Mouse (Mus musculus) forebrain, embryonic 14.5 days (tissue): Measurements from ENCODE around the gene Paf1. TPM values are rescaled to one million over a fixed set of nuclear protein-coding genes. Genes with fewer than 3 reads are reported as not detected.

Source experiments
- ATAC-seq: fragments of 200-750 bp; cut with Nextera tagmentation; 2 replicates; pipeline ENCODE4 v1.8.0; 2017; ENCODE audit warnings: mild to moderate bottlenecking, moderate library complexity
- DNase-seq: peaks from one replicate; pipeline ENCODE4 v3.0.0-alpha.2; 2015; ENCODE audit warnings: low spot score
- H3K27ac ChIP-seq: fragments of 300-500 bp; sonication (generic); 2 replicates; pipeline ENCODE4 v1.5.1; 2014; ENCODE audit warnings: low read depth, mild to moderate bottlenecking, control low read depth, low read length, moderate library complexity
- H3K27me3 ChIP-seq: fragments of 300-500 bp; sonication (generic); replicated peaks from 2 replicates; pipeline ENCODE4 v1.6.1; 2014; ENCODE audit warnings: low read length, control low read depth, mixed read lengths; ENCODE audit not compliant: control insufficient read depth, insufficient read depth
- H3K36me3 ChIP-seq: fragments of 300-500 bp; sonication (generic); 2 replicates; pipeline ENCODE4 v1.6.1; 2014; ENCODE audit warnings: low read length, control low read depth; ENCODE audit not compliant: control insufficient read depth, insufficient read depth
- H3K4me1 ChIP-seq: fragments of 300-500 bp; sonication (generic); 2 replicates; pipeline ENCODE4 v1.6.1; 2014; ENCODE audit warnings: antibody characterized with exemption, low read length, control low read depth; ENCODE audit not compliant: control insufficient read depth, insufficient read depth
- H3K4me2 ChIP-seq: fragments of 300-500 bp; sonication (generic); 2 replicates; pipeline ENCODE4 v1.6.1; 2014; ENCODE audit warnings: mild to moderate bottlenecking, control low read depth, low read length
- H3K4me3 ChIP-seq: fragments of 300-500 bp; sonication (generic); 2 replicates; pipeline ENCODE4 v1.5.1; 2014; ENCODE audit warnings: low read depth, low read length, control low read depth
- H3K9ac ChIP-seq: fragments of 300-500 bp; sonication (generic); 2 replicates; pipeline ENCODE4 v1.6.1; 2014; ENCODE audit warnings: mild to moderate bottlenecking, low read length, control low read depth, moderate library complexity
- H3K9me3 ChIP-seq: fragments of 300-500 bp; sonication (generic); replicated peaks from 2 replicates; pipeline ENCODE4 v1.6.1; 2016; ENCODE audit warnings: low read length, control low read depth, mixed read lengths; ENCODE audit not compliant: control insufficient read depth
- WGBS: fragments of 180-500 bp; shearing (Covaris S2); extraction: QIAGEN DNeasy Blood & Tissue Kit; methylation state at CpG from one replicate; pipeline ENCODE4 v1.1.7; 2014; 5-methylcytosine and 5-hydroxymethylcytosine counted together
- polyA plus RNA-seq: library from polyadenylated mRNA; unstranded; fragments of >200 nt; fragmentation: Nextera tagmentation; extraction: Ambion mirVana; gene quantifications from 2 replicates; pipeline ENCODE4 v1.2.1, GENCODE M21; 2014

The Paf1 gene
- polyA plus RNA-seq, 1 experiment from 2014 or later: 59.3 TPM

DNA sequence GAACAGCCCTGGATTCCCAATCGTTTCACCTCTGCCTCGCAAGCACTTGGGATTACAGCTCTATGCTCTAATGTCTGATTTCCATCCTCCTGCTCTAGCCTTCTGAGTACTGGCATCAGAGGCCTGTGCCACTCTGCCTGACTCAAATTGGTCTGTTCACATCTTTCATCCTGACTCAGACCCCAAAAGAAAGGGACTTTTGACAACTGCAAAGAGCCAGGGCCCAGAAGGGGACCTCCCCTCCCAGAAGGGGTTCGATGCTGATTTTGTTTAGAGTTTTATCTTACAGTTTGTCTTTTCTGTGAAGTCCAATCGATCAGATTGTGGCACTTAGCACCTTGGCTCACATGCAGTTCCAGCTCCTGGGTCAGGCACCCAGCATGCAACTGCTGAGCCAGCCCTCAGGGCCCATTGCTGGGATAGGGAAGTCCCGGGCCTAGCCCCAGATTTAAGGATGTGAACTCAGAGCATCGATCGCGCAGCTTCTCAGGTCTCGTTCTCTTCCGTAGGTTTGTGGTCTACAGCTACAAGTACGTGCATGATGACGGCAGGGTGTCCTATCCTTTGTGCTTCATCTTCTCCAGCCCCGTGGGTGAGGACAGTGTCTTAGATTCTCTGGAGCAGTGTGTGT lies 51.7 kb downstream of the Paf1 start:
- Histone ChIP-seq H3K4me2 (no peak overlapping the region), H3K4me1 (no peaks in the 10 kb centered on the region), H3K9me3 (no peaks in the 10 kb centered on the region), H3K27ac (no peak overlapping the region), H3K4me3 (no peak overlapping the region), H3K36me3 (no peaks in the 10 kb centered on the region), H3K9ac (no peak overlapping the region), H3K27me3 (no peaks in the 10 kb centered on the region)
- 82% methylated on average over 13 of the region's 13 CpGs for WGBS
- ATAC-seq (no peak), DNase-seq (no peak)

DNA sequence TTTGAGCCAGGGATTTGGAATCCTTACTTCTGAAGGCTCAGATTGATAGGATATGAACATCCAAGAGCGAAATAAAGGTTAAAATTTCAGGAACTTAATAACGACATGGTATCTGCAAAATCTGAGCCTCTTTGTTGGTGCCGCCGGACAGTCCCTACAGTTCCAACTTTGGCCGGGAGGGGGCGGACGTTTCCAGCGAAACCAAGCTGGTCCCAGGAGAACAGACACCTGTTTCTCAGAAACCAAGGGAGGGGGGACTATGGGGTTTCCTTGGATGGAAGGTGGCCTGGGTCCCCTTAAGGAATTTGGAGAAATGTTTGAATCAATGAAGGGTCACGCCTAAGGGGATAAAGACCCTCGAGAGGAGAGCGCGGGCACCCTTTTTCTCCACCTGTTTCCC lies 53.7 kb downstream of the Paf1 start:
- Histone ChIP-seq H3K9me3 (no peaks in the 10 kb centered on the region), H3K36me3 (no peaks in the 10 kb centered on the region), H3K27me3 (no peaks in the 10 kb centered on the region), H3K27ac (no peak overlapping the region), H3K4me3 (no peak overlapping the region), H3K9ac (no peak overlapping the region), H3K4me2 (no peak overlapping the region), H3K4me1 (no peaks in the 10 kb centered on the region)
- WGBS: 8% methylated on average over 12 of the region's 12 CpGs
- peak; percentile 76 for DNase-seq
- ATAC-seq: 0 out of 2 replicates have a peak, but pooled peaks have one; percentile 32

DNA sequence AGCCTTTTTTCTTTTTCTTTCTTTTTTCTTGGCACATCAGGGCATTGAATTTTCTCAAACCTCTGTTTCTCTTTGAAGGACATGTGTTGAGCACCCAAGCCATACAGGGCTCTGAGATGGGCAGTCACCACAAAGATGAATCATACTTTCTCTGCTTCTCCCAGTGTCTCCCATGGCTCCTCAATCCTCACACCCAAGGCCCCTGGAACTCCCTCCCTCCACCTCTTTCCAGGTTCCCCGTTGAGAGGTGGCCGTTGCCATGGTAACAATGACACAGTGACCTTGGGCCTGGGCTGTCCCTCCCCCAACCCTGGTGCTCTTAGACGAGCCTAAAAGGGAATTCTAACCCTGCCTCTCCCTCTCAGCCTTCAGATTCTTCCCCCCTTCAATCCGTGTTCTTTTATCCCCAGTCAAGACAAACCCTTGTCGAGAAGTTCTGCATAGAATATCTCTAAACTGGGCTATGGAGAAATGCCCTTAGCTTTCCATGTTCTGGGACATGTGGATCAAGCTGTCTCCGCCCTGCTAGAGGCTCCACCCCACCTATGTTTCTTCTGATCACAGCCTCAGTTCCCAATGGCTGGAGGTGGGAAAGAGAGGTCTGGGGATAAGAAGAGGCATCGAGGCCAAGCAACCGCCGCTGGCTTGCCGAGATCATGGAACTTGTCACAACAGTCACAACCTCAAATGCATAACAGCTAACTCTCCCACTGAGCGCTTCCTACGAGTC lies 54.5 kb downstream of the Paf1 start:
- ATAC-seq (no peak), DNase-seq (no peak)
- no peak overlapping the region for H3K4me2 ChIP-seq
- no peaks in the 10 kb centered on the region for H3K27me3 ChIP-seq
- H3K4me1 ChIP-seq: no peaks in the 10 kb centered on the region
- H3K27ac ChIP-seq: no peak overlapping the region
- H3K4me3 ChIP-seq: no peak overlapping the region
- WGBS: 19% methylated on average over 12 of the region's 12 CpGs
- no peak overlapping the region for H3K9ac ChIP-seq
- H3K9me3 ChIP-seq: no peaks in the 10 kb centered on the region
- H3K36me3 ChIP-seq: no peaks in the 10 kb centered on the region

DNA sequence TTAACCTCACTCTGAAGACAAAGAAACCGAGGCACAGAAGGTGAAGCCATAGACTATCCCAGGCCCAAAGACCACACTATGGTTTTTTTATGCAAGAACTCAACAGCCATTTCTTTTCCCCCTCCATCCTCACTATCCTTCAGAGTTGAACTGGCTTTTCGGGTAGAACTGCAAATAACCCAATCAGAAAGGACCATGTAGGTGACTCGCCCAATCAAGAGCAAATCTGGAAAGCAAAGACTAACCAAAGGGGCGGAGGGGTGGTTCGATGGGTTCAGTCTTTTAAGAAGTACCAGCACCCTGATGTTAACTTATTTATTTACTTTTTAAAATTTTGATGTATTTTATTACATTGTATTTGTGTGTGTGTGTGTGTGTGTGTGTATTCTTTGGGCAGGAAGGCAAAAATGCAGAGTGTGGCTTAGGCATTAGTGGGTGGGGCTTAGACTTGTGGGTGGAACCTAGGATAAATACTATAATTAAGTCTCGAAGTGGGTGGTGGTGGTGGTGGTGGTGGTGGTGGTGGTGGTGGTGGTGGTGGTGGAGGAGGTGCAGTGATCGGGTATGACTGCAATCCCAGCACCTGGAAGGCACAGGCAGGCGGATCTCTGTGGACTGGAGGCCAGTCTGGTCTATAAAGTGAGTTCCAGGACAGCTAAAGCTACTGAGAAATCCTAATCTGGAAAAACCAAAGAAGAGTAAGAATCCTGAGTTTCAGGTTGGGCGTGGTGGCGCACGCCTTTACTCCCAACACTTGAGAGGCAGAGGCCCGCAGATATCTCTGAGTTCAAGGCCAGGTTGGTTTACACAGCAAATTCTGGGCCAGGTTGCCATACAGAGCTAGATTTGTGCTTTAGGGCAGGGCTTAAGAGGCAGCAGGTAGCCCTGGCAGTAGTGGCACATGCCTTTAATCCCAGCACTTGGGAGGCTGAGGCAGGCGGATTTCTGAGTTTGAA lies 55.4 kb downstream of the Paf1 start:
- Histone ChIP-seq H3K9me3 (no peaks in the 10 kb centered on the region), H3K9ac (no peak overlapping the region), H3K4me1 (peaks cover 5% of the 10 kb centered on the region; the same call in 1 of the 2 replicates), H3K4me2 (no peak overlapping the region), H3K27ac (no peak overlapping the region), H3K36me3 (no peaks in the 10 kb centered on the region), H3K4me3 (no peak overlapping the region), H3K27me3 (no peaks in the 10 kb centered on the region)
- DNase-seq (no peak), ATAC-seq (no peak)
- 68% methylated on average over 13 of the region's 13 CpGs for WGBS

Other genes with a start within 250 kb of the Paf1 start
- gene Fbl, start 223.2 kb upstream of the Paf1 start, polyA plus RNA-seq: 36.0 and 38.3 TPM in 2 replicates
- gene Dyrk1b, start 213.5 kb upstream of the Paf1 start, polyA plus RNA-seq: 9.9 and 13.7 TPM in 2 replicates
- gene Eid2, start 125.1 kb upstream of the Paf1 start, polyA plus RNA-seq: 6.0 and 8.6 TPM in 2 replicates
- gene Eid2b, start 115.2 kb upstream of the Paf1 start, polyA plus RNA-seq: 33.3 and 35.1 TPM in 2 replicates
- gene Selenov, start 101.8 kb upstream of the Paf1 start, polyA plus RNA-seq: 0.22 and 0.23 TPM in 2 replicates
- gene Dll3, start 90.7 kb upstream of the Paf1 start, polyA plus RNA-seq: 14.2 and 16.3 TPM in 2 replicates
- gene Timm50, start 80.9 kb upstream of the Paf1 start, polyA plus RNA-seq: 163 and 171 TPM in 2 replicates
- 62.6 and 77.8 TPM in 2 replicates for gene Supt5, start 54.2 kb upstream of the Paf1 start, polyA plus RNA-seq
- gene Rps16, start 42.3 kb upstream of the Paf1 start, polyA plus RNA-seq: 539 and 750 TPM in 2 replicates
- 17.7 and 27.5 TPM in 2 replicates for gene Plekhg2, start 20.4 kb upstream of the Paf1 start, polyA plus RNA-seq
- 3.3 and 5.6 TPM in 2 replicates for gene Zfp36, start 12.7 kb upstream of the Paf1 start, polyA plus RNA-seq
- 42.3 and 52.9 TPM in 2 replicates for gene Med29, start 243 bp upstream of the Paf1 start, polyA plus RNA-seq
- gene Gmfg, start 44.5 kb downstream of the Paf1 start, polyA plus RNA-seq: 3.3 and 4.9 TPM in 2 replicates
- gene Lrfn1, start 59.0 kb downstream of the Paf1 start, polyA plus RNA-seq: 8.7 and 9.8 TPM in 2 replicates
- gene Ifnl2, start 117.5 kb downstream of the Paf1 start, polyA plus RNA-seq: not detected in 2 replicates
- gene Ifnl3, start 129.9 kb downstream of the Paf1 start, polyA plus RNA-seq: not detected in 2 replicates
- not detected in 2 replicates for gene Sycn, start 147.9 kb downstream of the Paf1 start, polyA plus RNA-seq
- not detected in 2 replicates for gene Nccrp1, start 154.3 kb downstream of the Paf1 start, polyA plus RNA-seq
- 20.1 and 24.1 TPM in 2 replicates for gene Samd4b, start 205.2 kb downstream of the Paf1 start, polyA plus RNA-seq
- gene Pak4, start 205.2 kb downstream of the Paf1 start, polyA plus RNA-seq: 12.6 and 16.0 TPM in 2 replicates
- not detected in 2 replicates for gene Acp7, start 238.4 kb downstream of the Paf1 start, polyA plus RNA-seq